Mouse (Mus musculus) neural tube, embryonic 11.5 days (tissue): ENCODE measurements around the gene Chmp5. TPM values are rescaled to one million over a fixed set of nuclear protein-coding genes. Genes with fewer than 3 reads are reported as not detected.
A peak's percentile ranks its signal among the peaks of the same experiment; 100 is the strongest.
"Not testable (repeated sequence)": the region's sequence is repeated elsewhere in the genome, so short reads cannot be mapped to it uniquely, and the experiment has no call there.

Experiments used
- ATAC-seq: fragments of 200-750 bp; cut with Nextera tagmentation; 2 replicates; pipeline ENCODE4 v1.8.0; 2017; ENCODE audit warnings: moderate number of reproducible peaks, mild to moderate bottlenecking, moderate TSS enrichment, moderate library complexity; ENCODE audit not compliant: insufficient read depth, low FRiP score, low TSS enrichment
- DNase-seq: peaks from one replicate; pipeline ENCODE4 v3.0.0-alpha.2; 2015; ENCODE audit warnings: low spot score
- H3K27ac ChIP-seq: fragments of 300-500 bp; sonication (generic); 2 replicates; pipeline ENCODE4 v1.5.1; 2014; ENCODE audit warnings: low read depth, mild to moderate bottlenecking, low read length
- H3K27me3 ChIP-seq: fragments of 300-500 bp; sonication (generic); 2 replicates; pipeline ENCODE4 v1.6.1; 2014; ENCODE audit warnings: mild to moderate bottlenecking, low read length, mixed read lengths; ENCODE audit not compliant: control insufficient read depth, insufficient read depth
- H3K36me3 ChIP-seq: fragments of 300-500 bp; sonication (generic); 2 replicates; pipeline ENCODE4 v1.6.1; 2014; ENCODE audit warnings: mild to moderate bottlenecking, low read length, moderate library complexity, mixed read lengths; ENCODE audit not compliant: control insufficient read depth, insufficient read depth
- H3K4me1 ChIP-seq: fragments of 300-500 bp; sonication (generic); 2 replicates; pipeline ENCODE4 v1.6.1; 2014; ENCODE audit warnings: low read length, mixed read lengths; ENCODE audit not compliant: control insufficient read depth, insufficient read depth
- H3K4me2 ChIP-seq: fragments of 300-500 bp; sonication (generic); 2 replicates; pipeline ENCODE4 v1.6.1; 2014; ENCODE audit warnings: low read depth, mild to moderate bottlenecking, moderate library complexity
- H3K4me3 ChIP-seq: fragments of 300-500 bp; sonication (generic); 2 replicates; pipeline ENCODE4 v1.5.1; 2014; ENCODE audit warnings: low read depth, low read length
- H3K9ac ChIP-seq: fragments of 300-500 bp; sonication (generic); 2 replicates; pipeline ENCODE4 v1.6.1; 2014; ENCODE audit warnings: mild to moderate bottlenecking, low read length
- H3K9me3 ChIP-seq: fragments of 300-500 bp; sonication (generic); 2 replicates; pipeline ENCODE4 v1.6.1; 2016; ENCODE audit warnings: low read length; ENCODE audit not compliant: control insufficient read depth
- WGBS: fragments of 180-500 bp; shearing (Covaris S2); extraction: QIAGEN DNeasy Blood & Tissue Kit; methylation state at CpG from one replicate; pipeline ENCODE4 v1.1.7; 2014; 5-methylcytosine and 5-hydroxymethylcytosine counted together
- polyA plus RNA-seq: library from polyadenylated mRNA; unstranded; fragments of >200 nt; fragmentation: Nextera tagmentation; extraction: Ambion mirVana; gene quantifications from 2 replicates; pipeline ENCODE4 v1.2.1, GENCODE M21; 2014

Gene Chmp5
- polyA plus RNA-seq, 1 experiment from 2014 or later, result 146 TPM

DNA sequence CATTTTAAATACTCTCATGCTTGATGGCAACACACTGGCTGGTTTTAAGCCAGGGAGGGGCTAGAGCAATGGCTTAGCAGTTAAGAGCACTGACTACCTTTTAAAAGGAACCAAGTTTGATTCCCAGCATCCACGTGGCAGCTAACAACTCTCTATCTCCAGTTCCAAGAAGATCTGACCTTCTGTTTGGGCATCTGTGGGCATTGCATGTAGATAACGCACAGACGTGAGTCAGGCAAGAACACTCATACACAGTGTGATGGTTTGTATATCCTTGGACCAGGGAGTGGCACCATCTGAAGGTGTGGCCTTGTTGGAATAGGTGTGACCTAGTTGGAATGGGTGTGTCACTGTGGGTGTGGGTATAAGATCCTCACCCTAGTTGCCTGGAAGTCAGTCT lies 13.8 kb upstream of the Chmp5 start:
- not testable (repeated sequence) for H3K4me3 ChIP-seq, H3K9ac ChIP-seq, H3K4me2 ChIP-seq, H3K27ac ChIP-seq, H3K9me3 ChIP-seq, H3K27me3 ChIP-seq, H3K4me1 ChIP-seq, ATAC-seq, DNase-seq
- 94% methylated on average over 3 of the region's 3 CpGs for WGBS
- H3K36me3 ChIP-seq, result peaks cover 19% of the 10 kb centered on the region

DNA sequence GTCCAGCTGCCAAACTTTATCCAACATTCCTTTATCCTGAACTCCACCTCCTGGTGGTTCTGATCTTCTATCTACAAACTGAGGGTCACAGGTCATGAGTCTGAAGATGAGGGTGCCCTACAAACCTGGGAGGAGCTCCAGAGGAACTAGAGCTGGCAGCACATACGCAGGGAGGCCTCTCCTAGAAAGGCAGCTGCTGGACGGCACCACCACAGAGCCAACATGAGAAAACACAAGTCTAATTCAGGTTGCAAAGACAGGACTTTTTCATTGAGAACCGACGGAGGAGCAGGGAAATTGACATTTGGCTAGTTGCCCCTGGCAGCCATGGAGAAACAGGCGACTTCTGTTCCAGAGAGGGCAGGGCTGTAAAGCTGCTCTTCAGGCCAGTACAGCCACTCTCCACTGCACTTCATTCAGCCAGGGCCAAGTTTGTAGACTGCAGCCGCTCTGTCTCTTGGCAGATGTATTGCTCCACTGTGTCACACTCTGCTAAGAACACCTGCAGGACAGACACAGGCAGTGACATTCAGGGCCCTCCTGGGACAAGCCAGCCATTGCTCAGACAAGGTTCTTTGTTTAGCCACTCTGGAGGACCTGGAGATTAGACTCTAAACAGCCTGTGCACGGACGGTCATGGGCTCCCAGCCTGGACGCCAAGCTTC lies 11.9 kb upstream of the Chmp5 start:
- Histone ChIP-seq H3K27ac (no peak overlapping the region), H3K27me3 (no peaks in the 10 kb centered on the region), H3K4me2 (no peak overlapping the region), H3K9ac (no peak overlapping the region), H3K4me3 (no peak overlapping the region), H3K4me1 (no peaks in the 10 kb centered on the region), H3K9me3 (no peaks in the 10 kb centered on the region), H3K36me3 (peaks cover 35% of the 10 kb centered on the region)
- 82% methylated on average over 9 of the region's 9 CpGs for WGBS
- DNase-seq (no peak), ATAC-seq (no peak)

GRCm38 (mm10) chr4:40938793-40939192 lies 9.4 kb upstream of the Chmp5 start:
- H3K9ac ChIP-seq, result no peak overlapping the region
- DNase-seq (no peak), ATAC-seq (no peak)
- no peak overlapping the region for H3K27ac ChIP-seq
- no peak overlapping the region for H3K4me3 ChIP-seq
- no peaks in the 10 kb centered on the region for H3K4me1 ChIP-seq
- no peaks in the 10 kb centered on the region for H3K9me3 ChIP-seq
- 97% methylated on average over 5 of the region's 5 CpGs for WGBS
- H3K36me3 ChIP-seq, result peaks cover 40% of the 10 kb centered on the region
- no peaks in the 10 kb centered on the region for H3K27me3 ChIP-seq
- no peak overlapping the region for H3K4me2 ChIP-seq

GRCm38 (mm10) chr4:40943651-40944050 lies 4.6 kb upstream of the Chmp5 start:
- Histone ChIP-seq H3K4me2 (no peak overlapping the region), H3K36me3 (peaks cover 30% of the 10 kb centered on the region)
- 97% methylated on average over 5 of the region's 5 CpGs for WGBS

DNA sequence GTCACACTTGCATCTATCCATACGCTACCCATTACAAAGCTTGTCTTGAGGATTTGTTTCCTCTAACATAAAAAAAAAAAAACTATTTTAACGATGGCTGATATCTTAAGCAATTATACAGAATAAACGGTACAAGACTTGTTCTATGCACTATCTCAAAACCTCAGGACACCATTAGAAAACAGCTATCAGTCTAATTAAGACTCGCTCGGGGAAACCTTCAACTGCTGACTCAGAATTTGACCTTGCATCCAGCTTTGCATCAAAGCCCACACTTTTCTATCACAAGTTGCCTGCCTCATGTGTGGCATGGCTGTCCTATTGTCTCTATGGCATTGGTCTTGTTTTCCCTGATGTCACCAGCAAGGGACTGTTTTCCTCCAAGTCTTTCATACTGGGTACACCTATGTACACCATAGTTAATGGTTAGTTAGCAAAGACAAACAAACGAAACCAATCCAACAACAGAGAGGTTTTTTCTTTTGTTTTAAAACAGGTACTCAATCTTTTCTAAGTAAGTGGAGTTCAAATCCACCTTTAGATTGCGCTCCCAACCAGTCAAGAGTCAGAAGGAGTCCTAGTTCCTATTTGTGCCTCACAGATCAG lies 1.6 kb upstream of the Chmp5 start:
- no peak overlapping the region for H3K27ac ChIP-seq
- ATAC-seq, result no peak
- 91% methylated on average over 7 of the region's 7 CpGs for WGBS
- no peaks in the 10 kb centered on the region for H3K9me3 ChIP-seq
- H3K4me2 ChIP-seq, result peak overlapping the region; percentile 64
- DNase-seq, result no peak
- H3K27me3 ChIP-seq, result no peaks in the 10 kb centered on the region
- H3K4me1 ChIP-seq, result peaks cover 8% of the 10 kb centered on the region
- no peak overlapping the region for H3K9ac ChIP-seq
- H3K4me3 ChIP-seq, result peak overlapping the region; percentile 67
- H3K36me3 ChIP-seq, result peaks cover 7% of the 10 kb centered on the region; the same call in 1 of the 2 replicates

More at GRCm38 (mm10) chr4:40943651-40944050, 4.6 kb upstream of the Chmp5 start:
- Histone ChIP-seq H3K27me3 (no peaks in the 10 kb centered on the region), H3K27ac (no peak overlapping the region), H3K9ac (no peak overlapping the region), H3K4me3 (no peak overlapping the region), H3K4me1 (peaks cover 3% of the 10 kb centered on the region; the same call in 1 of the 2 replicates), H3K9me3 (no peaks in the 10 kb centered on the region)
- ATAC-seq (no peak), DNase-seq (no peak)

- H3K36me3 ChIP-seq, result peaks cover 6% of the 10 kb centered on the region; the same call in 1 of the 2 replicates
- no peaks in the 10 kb centered on the region for H3K9me3 ChIP-seq
- H3K4me3 ChIP-seq, result peak overlapping the region; percentile 67
- H3K27me3 ChIP-seq, result no peaks in the 10 kb centered on the region
- peaks cover 8% of the 10 kb centered on the region for H3K4me1 ChIP-seq
- under 1% methylated on average over 39 of the region's 40 CpGs for WGBS
- ATAC-seq (peak; percentile 40), DNase-seq (no peak)
- H3K27ac ChIP-seq, result peak overlapping the region; percentile 67
- H3K4me2 ChIP-seq, result peak overlapping the region; percentile 64
- H3K9ac ChIP-seq, result peak overlapping the region; percentile 75
Observed at GRCm38 (mm10) chr4:40947565-40948159, 545 bp upstream of the Chmp5 start.

GRCm38 (mm10) chr4:40953521-40953920 lies 5.3 kb downstream of the Chmp5 start:
- ATAC-seq, result no peak
- H3K36me3 ChIP-seq, result peaks cover 12% of the 10 kb centered on the region

DNA sequence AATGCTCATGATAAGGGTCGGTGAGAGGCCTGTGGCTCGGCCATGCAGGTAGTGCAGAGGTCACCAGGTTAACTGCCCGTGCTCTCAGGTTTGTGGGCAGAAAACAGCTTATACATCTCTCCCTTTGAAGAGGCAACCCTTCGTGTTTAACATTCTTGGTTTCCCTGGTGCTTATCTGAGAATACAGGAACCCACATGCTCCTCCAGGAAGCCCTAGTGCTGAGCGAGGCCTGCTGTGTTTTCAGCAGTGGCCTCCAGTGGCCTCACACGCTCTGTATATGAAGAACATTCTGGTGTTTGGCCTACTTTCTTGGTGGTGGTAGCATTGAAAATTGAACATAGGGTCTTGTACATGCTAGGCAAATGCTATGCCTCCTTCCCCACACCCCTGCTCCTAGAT lies 7.7 kb downstream of the Chmp5 start:
- WGBS, result 92% methylated on average over 6 of the region's 6 CpGs
- no peak overlapping the region for H3K4me3 ChIP-seq
- DNase-seq (no peak), ATAC-seq (no peak)
- H3K36me3 ChIP-seq, result peaks cover 18% of the 10 kb centered on the region
- no peaks in the 10 kb centered on the region for H3K27me3 ChIP-seq
- no peak overlapping the region for H3K9ac ChIP-seq
- H3K27ac ChIP-seq, result no peak overlapping the region
- H3K4me1 ChIP-seq, result no peaks in the 10 kb centered on the region
- no peaks in the 10 kb centered on the region for H3K9me3 ChIP-seq
- H3K4me2 ChIP-seq, result no peak overlapping the region

More at GRCm38 (mm10) chr4:40953521-40953920, 5.3 kb downstream of the Chmp5 start:
- H3K27me3 ChIP-seq, result no peaks in the 10 kb centered on the region
- peaks cover 5% of the 10 kb centered on the region; the same call in 1 of the 2 replicates for H3K4me1 ChIP-seq
- DNase-seq, result peak; percentile 12
- H3K9ac ChIP-seq, result no peak overlapping the region
- no peaks in the 10 kb centered on the region for H3K9me3 ChIP-seq
- H3K4me3 ChIP-seq, result no peak overlapping the region
- H3K4me2 ChIP-seq, result no peak overlapping the region
- 96% methylated on average over 1 of the region's 1 CpGs for WGBS
- H3K27ac ChIP-seq, result no peak overlapping the region
